Mouse (Mus musculus): ENCODE results near the gene Abcg2. TPM values are rescaled to one million over a fixed set of nuclear protein-coding genes. Genes with fewer than 3 reads are reported as not detected.

Gene Abcg2
- total RNA-seq, 2 experiments from 2014 or later, result 19.8 to 23.8 TPM

DNA sequence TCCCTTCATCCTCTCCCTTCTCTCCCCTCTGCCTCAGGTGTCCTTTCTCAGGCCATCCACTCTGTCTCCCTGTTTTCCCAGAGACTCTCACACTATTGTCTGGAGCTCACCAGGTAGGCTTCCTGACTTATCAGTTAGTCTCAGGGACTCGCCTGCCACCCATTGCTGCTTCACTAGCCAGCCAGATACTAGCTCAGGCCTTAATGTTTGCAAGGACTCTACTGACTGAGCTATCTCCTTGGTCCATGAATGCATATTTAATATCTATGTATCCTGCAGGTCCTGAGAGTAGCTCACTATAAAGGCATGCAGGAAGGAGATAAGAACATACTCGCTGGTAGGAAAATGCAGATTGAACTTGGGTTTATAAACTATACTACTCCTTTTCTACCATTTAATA is 57.9 kb downstream of the Abcg2 start:
- H3K27ac ChIP-seq, result peak overlapping the region; percentile 28; the same call in 1 of the 2 replicates
- TF ChIP-seq CTCF (conservative IDR thresholded peaks at IDR 0.05), result no peak
- peak overlapping the region; percentile 6; the same call in 1 of the 2 replicates for H3K4me3 ChIP-seq
- no peak for DNase-seq (ENCODE audit: low spot score in 2 of 2)

- no peak for TF ChIP-seq CTCF (conservative IDR thresholded peaks at IDR 0.05)
- H3K4me3 ChIP-seq, result no peak overlapping the region
- no peak for DNase-seq (ENCODE audit: low spot score in 2 of 2)
- no peak overlapping the region for H3K27ac ChIP-seq
Measured at GRCm38 (mm10) chr6:58644586-58644985, 60.3 kb downstream of the Abcg2 start.

DNA sequence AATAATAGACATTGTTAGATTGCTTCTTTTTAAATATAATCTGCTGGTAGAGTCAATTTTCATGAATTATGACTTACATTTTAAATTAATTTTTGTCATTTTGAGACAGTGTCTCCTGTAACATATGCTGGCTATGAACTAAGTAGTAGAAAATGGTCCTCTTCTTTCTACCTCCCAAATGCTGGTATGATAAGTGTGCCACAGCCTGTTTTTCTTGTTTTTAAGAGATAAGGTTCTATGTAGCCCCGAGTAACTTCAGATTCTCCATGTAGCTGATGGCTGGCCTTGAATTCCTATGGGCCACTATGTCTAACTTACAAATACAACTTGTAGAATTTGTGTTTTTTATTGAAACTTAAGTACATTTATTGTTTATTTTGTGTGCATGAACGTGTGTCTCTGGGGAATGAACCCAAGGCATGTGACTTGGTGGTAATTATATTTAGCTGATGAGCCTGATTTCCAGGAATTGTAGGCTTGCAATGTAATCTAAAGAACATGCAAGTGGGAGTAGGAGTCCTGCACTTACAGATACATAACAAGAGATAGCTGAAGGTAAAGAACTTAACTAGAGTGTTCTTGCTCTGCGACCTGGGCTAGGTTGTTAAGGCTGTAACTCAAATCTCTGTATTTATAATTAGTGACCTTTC is 63.9 kb downstream of the Abcg2 start:
- no peak for DNase-seq (ENCODE audit: low spot score in 2 of 2)
- H3K27ac ChIP-seq, result no peak overlapping the region
- no peak overlapping the region for H3K4me3 ChIP-seq
- TF ChIP-seq CTCF (conservative IDR thresholded peaks at IDR 0.05), result no peak

DNA sequence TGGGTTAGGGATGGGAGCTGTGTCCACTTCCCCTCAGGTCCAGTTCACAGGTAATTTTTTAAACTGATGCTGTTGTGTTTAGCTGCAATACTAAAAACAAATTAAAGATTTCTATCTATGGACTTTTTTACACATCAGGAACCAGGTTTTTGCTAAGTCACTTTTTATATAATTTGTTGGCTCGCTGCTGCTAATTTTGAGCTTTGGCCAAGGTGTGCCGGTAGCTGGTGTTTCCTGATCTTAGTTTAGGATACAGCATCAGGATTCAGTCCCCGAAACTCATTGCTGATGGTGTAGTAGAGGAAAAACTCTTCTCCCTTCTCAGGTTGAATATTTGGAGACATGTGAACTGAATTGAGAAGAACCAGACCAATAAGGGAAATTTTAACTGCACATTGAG is 65.8 kb downstream of the Abcg2 start:
- no peak for TF ChIP-seq CTCF (conservative IDR thresholded peaks at IDR 0.05)
- no peak overlapping the region for H3K4me3 ChIP-seq
- no peak overlapping the region for H3K27ac ChIP-seq
- DNase-seq (ENCODE audit: low spot score in 2 of 2), result no peak

DNA sequence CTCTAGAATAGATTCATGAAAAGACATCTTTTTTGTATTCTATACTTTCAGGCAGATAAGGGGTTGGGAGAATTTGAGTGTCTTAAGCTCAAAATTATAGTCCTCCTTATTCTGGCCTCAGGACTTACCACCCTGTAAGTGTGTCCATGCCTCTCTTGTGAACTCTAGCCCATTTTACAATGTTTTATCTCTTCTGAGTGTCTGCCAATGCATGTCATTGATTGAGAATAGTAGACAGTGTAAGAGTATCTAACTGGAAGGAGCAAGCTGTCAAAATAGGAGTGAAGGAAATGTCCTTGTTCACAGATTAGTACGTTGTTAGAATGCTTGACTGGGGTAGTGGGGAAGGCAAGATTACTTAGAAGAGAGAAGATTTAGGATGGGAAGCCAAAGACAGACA is 66.7 kb downstream of the Abcg2 start:
- Histone ChIP-seq H3K27ac (no peak overlapping the region), H3K4me3 (no peak overlapping the region)
- no peak for TF ChIP-seq CTCF (conservative IDR thresholded peaks at IDR 0.05)
- no peak for DNase-seq (ENCODE audit: low spot score in 2 of 2)

- H3K4me3 ChIP-seq, result no peak overlapping the region
- no peak overlapping the region for H3K27ac ChIP-seq
- TF ChIP-seq CTCF (conservative IDR thresholded peaks at IDR 0.05), result no peak
- DNase-seq (ENCODE audit: low spot score in 2 of 2), result no peak
Measured at GRCm38 (mm10) chr6:58660951-58661575, 76.7 kb downstream of the Abcg2 start.

GRCm38 (mm10) chr6:58677802-58678201 is 93.5 kb downstream of the Abcg2 start:
- Histone ChIP-seq H3K4me3 (no peak overlapping the region), H3K27ac (no peak overlapping the region)
- no peak for TF ChIP-seq CTCF (conservative IDR thresholded peaks at IDR 0.05)
- no peak for DNase-seq (ENCODE audit: low spot score in 2 of 2)

- Histone ChIP-seq H3K27ac (no peak overlapping the region), H3K4me3 (no peak overlapping the region)
- DNase-seq (ENCODE audit: low spot score in 2 of 2), result no peak
- TF ChIP-seq CTCF (conservative IDR thresholded peaks at IDR 0.05), result no peak
Measured at GRCm38 (mm10) chr6:58678530-58678929, 94.2 kb downstream of the Abcg2 start.

DNA sequence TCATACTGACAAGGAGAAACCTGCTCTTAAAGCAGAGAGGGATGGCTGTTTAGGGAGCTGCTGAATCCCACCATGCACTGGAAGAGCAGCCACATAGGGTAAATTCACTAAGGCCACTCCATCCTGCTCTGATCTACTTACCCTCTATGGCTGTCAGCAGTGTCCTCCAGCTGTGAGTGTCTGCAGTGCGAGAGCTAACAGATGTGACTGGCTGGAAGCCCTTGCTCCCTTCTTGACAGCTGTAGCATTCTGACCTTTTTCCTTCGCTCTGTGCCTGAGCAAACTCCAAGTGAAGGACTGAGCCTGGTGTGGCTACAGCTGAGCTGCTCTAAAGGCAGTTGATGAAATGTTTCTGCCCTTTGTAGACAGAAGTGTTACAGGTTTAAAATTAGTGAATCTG is 107.3 kb downstream of the Abcg2 start:
- H3K4me3 ChIP-seq, result no peak overlapping the region
- TF ChIP-seq CTCF (conservative IDR thresholded peaks at IDR 0.05), result no peak
- no peak overlapping the region for H3K27ac ChIP-seq
- no peak for DNase-seq (ENCODE audit: low spot score in 2 of 2)

DNA sequence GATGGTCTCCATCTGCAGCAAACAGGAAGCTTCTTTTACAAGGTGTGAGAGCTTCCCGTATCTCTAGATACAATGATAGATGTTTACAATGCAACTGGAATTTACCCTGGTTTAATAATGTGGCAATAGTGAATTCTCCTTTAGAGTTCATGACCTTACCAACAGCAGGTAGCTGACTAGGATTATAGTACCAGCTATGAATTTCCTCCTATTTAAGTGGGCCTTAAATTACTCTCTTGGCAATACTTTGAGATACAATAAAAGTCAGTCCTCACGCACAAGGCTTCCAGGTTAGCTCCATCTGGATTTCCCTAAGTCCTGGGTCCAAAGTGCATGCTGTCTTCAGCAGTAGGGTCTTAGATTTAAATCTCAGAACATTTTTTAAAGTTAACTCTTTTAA is 109.9 kb downstream of the Abcg2 start:
- DNase-seq (ENCODE audit: low spot score in 2 of 2), result no peak
- TF ChIP-seq CTCF (conservative IDR thresholded peaks at IDR 0.05), result no peak
- Histone ChIP-seq H3K27ac (no peak overlapping the region), H3K4me3 (no peak overlapping the region)

- Histone ChIP-seq H3K27ac (no peak overlapping the region), H3K4me3 (no peak overlapping the region)
- no peak for DNase-seq (ENCODE audit: low spot score in 2 of 2)
- TF ChIP-seq CTCF (conservative IDR thresholded peaks at IDR 0.05), result no peak
Measured at GRCm38 (mm10) chr6:58694765-58695164, 110.4 kb downstream of the Abcg2 start.

GRCm38 (mm10) chr6:58710369-58710768 is 126.0 kb downstream of the Abcg2 start:
- TF ChIP-seq CTCF (conservative IDR thresholded peaks at IDR 0.05), result no peak
- DNase-seq (ENCODE audit: low spot score in 2 of 2), result no peak
- Histone ChIP-seq H3K4me3 (no peak overlapping the region), H3K27ac (no peak overlapping the region)

DNA sequence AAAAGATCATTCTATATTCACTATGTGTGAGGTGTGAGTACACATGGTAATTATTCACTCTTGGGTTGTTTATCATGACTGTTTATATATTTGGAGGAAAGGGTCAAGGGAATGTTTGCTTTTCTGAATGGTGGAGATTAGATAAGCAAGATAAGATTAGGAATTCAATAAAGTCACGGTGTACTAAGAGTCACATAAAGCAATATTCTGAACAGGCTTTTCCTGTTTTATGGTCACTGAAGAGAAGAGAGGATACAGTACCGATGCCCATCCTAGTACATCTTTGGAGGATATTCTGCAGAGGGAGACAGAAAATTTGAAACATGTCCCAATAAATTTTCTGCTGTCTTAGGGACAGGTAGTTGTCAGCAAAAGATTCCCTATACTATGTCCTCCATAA is 127.6 kb downstream of the Abcg2 start:
- no peak overlapping the region for H3K4me3 ChIP-seq
- H3K27ac ChIP-seq, result no peak overlapping the region
- no peak for TF ChIP-seq CTCF (conservative IDR thresholded peaks at IDR 0.05)
- DNase-seq (ENCODE audit: low spot score in 2 of 2), result no peak

DNA sequence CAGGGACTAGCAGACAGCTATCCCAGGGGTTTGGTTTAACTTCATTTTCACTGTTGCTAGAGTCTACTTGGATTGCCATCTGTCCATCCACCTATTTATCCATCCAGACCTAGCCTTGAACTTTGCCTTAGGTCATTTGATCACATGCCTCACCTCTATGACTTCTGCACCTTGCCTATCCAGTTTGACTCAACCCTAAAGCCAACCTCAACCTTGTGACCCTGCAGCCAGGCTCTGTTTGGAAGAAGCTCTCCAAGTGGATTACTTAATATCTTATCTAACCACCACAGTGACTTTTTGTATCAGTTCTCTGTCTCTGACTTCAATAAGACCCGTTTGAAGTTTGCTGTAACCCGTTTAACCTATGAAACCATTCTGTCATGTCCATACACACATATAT is 149.5 kb downstream of the Abcg2 start:
- Histone ChIP-seq H3K4me3 (no peak overlapping the region), H3K27ac (no peak overlapping the region)
- no peak for DNase-seq (ENCODE audit: low spot score in 2 of 2)
- TF ChIP-seq CTCF (conservative IDR thresholded peaks at IDR 0.05), result no peak

Measured in layer of hippocampus, adult 2 months (tissue).